Mouse (Mus musculus) thymus, adult 2 months (tissue): Measurements from ENCODE around the gene Evx2. TPM values are rescaled to one million over a fixed set of nuclear protein-coding genes. Genes with fewer than 3 reads are reported as not detected.

Experiments
- DNase-seq: peaks from one replicate; pipeline ENCODE4 v3.0.0; 2021
- H3K27ac ChIP-seq: fragments of 200-500 bp; 2 replicates; pipeline ENCODE4 v1.5.1; 2012; ENCODE audit warnings: low read length, control low read depth; ENCODE audit not compliant: control insufficient read depth, insufficient read depth
- H3K27me3 ChIP-seq: fragments of 200-500 bp; 2 replicates; pipeline ENCODE4 v1.6.1; 2012; ENCODE audit warnings: mild to moderate bottlenecking, low read length, moderate library complexity, mixed read lengths; ENCODE audit not compliant: control insufficient read depth, insufficient read depth
- H3K36me3 ChIP-seq: fragments of 200-500 bp; 2 replicates; pipeline ENCODE4 v1.6.1; 2012; ENCODE audit warnings: mild to moderate bottlenecking, low read length, moderate library complexity; ENCODE audit not compliant: control insufficient read depth, insufficient read depth
- H3K4me1 ChIP-seq: fragments of 200-500 bp; replicated peaks from 2 replicates; pipeline ENCODE4 v1.6.1; 2012; ENCODE audit warnings: low read length; ENCODE audit not compliant: control insufficient read depth, insufficient read depth
- H3K4me3 ChIP-seq: fragments of 200-500 bp; 2 replicates; pipeline ENCODE4 v1.5.1; 2012; ENCODE audit warnings: mild to moderate bottlenecking, low read length, control low read depth, moderate library complexity; ENCODE audit not compliant: control insufficient read depth, insufficient read depth
- CTCF ChIP-seq: fragments of 200-500 bp; IDR thresholded peaks from 2 replicates; pipeline ENCODE4 v1.5.1; 2012; ENCODE audit warnings: mild to moderate bottlenecking, control low read depth, low read length, moderate library complexity, borderline replicate concordance; ENCODE audit not compliant: control insufficient read depth, poor library complexity, insufficient read depth; ENCODE audit errors: extremely low read depth
- POLR2A ChIP-seq: fragments of 200-500 bp; IDR thresholded peaks from 2 replicates; pipeline ENCODE4 v1.6.1; 2012; ENCODE audit warnings: mild to moderate bottlenecking, low read length, control low read depth, moderate library complexity; ENCODE audit not compliant: control insufficient read depth, poor library complexity, insufficient read depth; ENCODE audit errors: extremely low read depth
- WGBS: fragments of 180-500 bp; shearing (Covaris S2); methylation state at CpG from one replicate; pipeline ENCODE4 v1.1.7; 2018; 5-methylcytosine and 5-hydroxymethylcytosine counted together
- polyA plus RNA-seq: library from polyadenylated mRNA; depleted of rRNA; stranded (reverse); fragments of >200 nt; gene quantifications from 2 replicates; pipeline ENCODE4 v1.2.3, GENCODE M21; 2012

The Evx2 gene
- polyA plus RNA-seq, 1 experiment, result not detected

GRCm38 (mm10) chr2:74686301-74686987 lies 27.1 kb upstream of the Evx2 start:
- no peak for DNase-seq
- H3K27me3 ChIP-seq, result peaks cover 27% of the 10 kb centered on the region

DNA sequence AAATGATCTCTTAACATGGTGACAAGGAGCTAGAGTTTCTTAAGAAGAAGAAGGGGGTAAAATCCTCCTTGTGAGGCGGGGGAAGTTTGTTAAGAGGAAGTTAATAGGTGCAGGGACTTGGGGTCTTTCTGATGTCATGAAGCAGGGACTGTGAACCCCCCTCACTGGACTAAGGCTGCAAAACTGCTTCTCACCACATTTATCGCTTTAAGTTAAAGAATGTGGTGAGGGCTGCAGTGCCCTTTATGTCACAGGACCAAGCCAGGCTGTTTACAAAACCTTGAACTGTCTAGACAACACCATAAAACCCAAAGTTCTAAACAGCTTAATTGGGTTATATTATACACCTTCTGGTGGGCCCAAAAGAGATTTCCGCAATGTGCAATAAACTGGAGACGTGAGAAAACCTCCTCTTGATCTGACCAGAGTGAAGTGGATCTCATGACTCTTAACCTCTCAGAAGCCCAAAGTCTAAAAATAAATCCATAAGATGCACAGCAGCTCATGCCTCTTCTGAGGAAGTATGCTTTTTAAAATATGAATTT lies 25.8 kb upstream of the Evx2 start:
- Histone ChIP-seq H3K36me3 (no peaks in the 10 kb centered on the region), H3K4me1 (no peaks in the 10 kb centered on the region), H3K27me3 (peaks cover 27% of the 10 kb centered on the region)

More at GRCm38 (mm10) chr2:74686301-74686987, 27.1 kb upstream of the Evx2 start:
- H3K4me1 ChIP-seq, result no peaks in the 10 kb centered on the region
- 15% methylated on average over 17 of the region's 17 CpGs for WGBS
- no peak overlapping the region for H3K4me3 ChIP-seq
- no peak overlapping the region for H3K27ac ChIP-seq
- TF ChIP-seq CTCF (no peak), POLR2A (no peak)
- no peaks in the 10 kb centered on the region for H3K36me3 ChIP-seq

GRCm38 (mm10) chr2:74684106-74684505 lies 24.7 kb upstream of the Evx2 start:
- Histone ChIP-seq H3K27me3 (peaks cover 27% of the 10 kb centered on the region), H3K27ac (no peak overlapping the region), H3K4me1 (no peaks in the 10 kb centered on the region), H3K36me3 (no peaks in the 10 kb centered on the region), H3K4me3 (no peak overlapping the region)
- no peak for TF ChIP-seq POLR2A
- TF ChIP-seq CTCF, result no peak
- WGBS, result 13% methylated on average over 12 of the region's 12 CpGs
- DNase-seq, result no peak

More for the DNA sequence above, 25.8 kb upstream of the Evx2 start:
- DNase-seq, result no peak
- no peak for TF ChIP-seq CTCF
- no peak for TF ChIP-seq POLR2A
- 30% methylated on average over 4 of the region's 4 CpGs for WGBS
- no peak overlapping the region for H3K27ac ChIP-seq
- H3K4me3 ChIP-seq, result no peak overlapping the region

- Histone ChIP-seq H3K4me3 (no peak overlapping the region), H3K27ac (no peak overlapping the region), H3K4me1 (no peaks in the 10 kb centered on the region), H3K36me3 (no peaks in the 10 kb centered on the region), H3K27me3 (peaks cover 25% of the 10 kb centered on the region)
- TF ChIP-seq POLR2A (no peak), CTCF (no peak)
- no peak for DNase-seq
- 7% methylated on average over 18 of the region's 18 CpGs for WGBS
Measured at GRCm38 (mm10) chr2:74683471-74683951, 24.2 kb upstream of the Evx2 start.

DNA sequence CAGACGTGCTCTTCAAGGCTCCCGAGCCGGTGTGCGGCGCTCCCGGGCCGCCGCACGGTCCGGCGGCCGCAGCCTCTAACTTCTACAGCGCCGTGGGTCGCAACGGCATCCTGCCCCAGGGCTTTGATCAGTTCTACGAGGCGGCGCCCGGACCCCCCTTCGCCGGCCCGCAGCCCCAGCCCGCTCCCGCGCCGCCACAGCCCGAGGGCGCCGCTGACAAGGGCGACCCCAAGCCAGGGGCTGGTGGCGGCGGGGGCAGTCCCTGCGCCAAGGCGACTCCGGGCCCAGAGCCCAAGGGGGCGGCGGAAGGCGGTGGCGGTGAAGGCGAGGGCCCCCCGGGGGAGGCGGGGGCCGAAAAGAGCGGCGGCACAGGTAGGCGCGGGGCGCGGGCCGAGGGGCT lies 23.4 kb upstream of the Evx2 start:
- H3K27me3 ChIP-seq, result peaks cover 24% of the 10 kb centered on the region
- no peak overlapping the region for H3K4me3 ChIP-seq
- H3K36me3 ChIP-seq, result no peaks in the 10 kb centered on the region
- H3K4me1 ChIP-seq, result no peaks in the 10 kb centered on the region
- 9% methylated on average over 45 of the region's 51 CpGs for WGBS
- no peak overlapping the region for H3K27ac ChIP-seq
- TF ChIP-seq POLR2A, result no peak
- TF ChIP-seq CTCF, result no peak
- no peak for DNase-seq

- H3K4me3 ChIP-seq, result no peak overlapping the region
- 6% methylated on average over 76 of the region's 78 CpGs for WGBS
Measured at GRCm38 (mm10) chr2:74681594-74682531, 22.5 kb upstream of the Evx2 start.

More at GRCm38 (mm10) chr2:74681594-74682531, 22.5 kb upstream of the Evx2 start:
- Histone ChIP-seq H3K27me3 (peaks cover 20% of the 10 kb centered on the region), H3K36me3 (no peaks in the 10 kb centered on the region), H3K4me1 (no peaks in the 10 kb centered on the region), H3K27ac (no peak overlapping the region)
- DNase-seq, result no peak
- TF ChIP-seq CTCF (no peak), POLR2A (no peak)
